Mouse (Mus musculus) C2C12 (cell line): ENCODE measurements around the gene Atf1.

Experiments used
- CEBPB ChIP-seq: IDR thresholded peaks from one replicate; pipeline ENCODE4 v1.6.1; 2011; ENCODE audit warnings: low read depth, mild to moderate bottlenecking, control low read depth, moderate library complexity
- CTCF ChIP-seq: IDR thresholded peaks from one replicate; pipeline ENCODE4 v1.5.1; 2011; ENCODE audit not compliant: control insufficient read depth, insufficient read depth, insufficient read length

GRCm38 (mm10) chr15:100186882-100187672 lies 40.5 kb upstream of the Atf1 start:
- TF ChIP-seq CTCF (no peak), CEBPB (no peak)
